Mouse (Mus musculus) midbrain, embryonic 14.5 days (tissue): Measurements from ENCODE around the gene Bahd1. TPM values are rescaled to one million over a fixed set of nuclear protein-coding genes. Genes with fewer than 3 reads are reported as not detected.

ENCODE experiments used
- ATAC-seq: fragments of 200-750 bp; cut with Nextera tagmentation; 2 replicates; pipeline ENCODE4 v1.8.0; 2017; ENCODE audit warnings: moderate number of reproducible peaks, moderate library complexity; ENCODE audit not compliant: low FRiP score, low TSS enrichment
- DNase-seq: peaks from one replicate; pipeline ENCODE4 v3.0.0-alpha.2; 2015
- H3K27ac ChIP-seq: fragments of 300-500 bp; sonication (generic); replicated peaks from 2 replicates; pipeline ENCODE4 v1.5.1; 2014; ENCODE audit warnings: mild to moderate bottlenecking, low read depth, low read length, moderate library complexity
- H3K27me3 ChIP-seq: fragments of 300-500 bp; sonication (generic); 2 replicates; pipeline ENCODE4 v1.6.1; 2014; ENCODE audit warnings: low read length, control low read depth, mixed read lengths; ENCODE audit not compliant: control insufficient read depth, insufficient read depth
- H3K36me3 ChIP-seq: fragments of 300-500 bp; sonication (generic); 2 replicates; pipeline ENCODE4 v1.6.1; 2014; ENCODE audit warnings: low read length, control low read depth; ENCODE audit not compliant: control insufficient read depth, insufficient read depth
- H3K4me1 ChIP-seq: fragments of 300-500 bp; sonication (generic); 2 replicates; pipeline ENCODE4 v1.6.1; 2014; ENCODE audit warnings: mild to moderate bottlenecking, antibody characterized with exemption, low read length, control low read depth; ENCODE audit not compliant: control insufficient read depth, insufficient read depth
- H3K4me2 ChIP-seq: fragments of 300-500 bp; sonication (generic); 2 replicates; pipeline ENCODE4 v1.6.1; 2014; ENCODE audit warnings: mild to moderate bottlenecking, low read length, moderate library complexity
- H3K4me3 ChIP-seq: fragments of 300-500 bp; sonication (generic); replicated peaks from 2 replicates; pipeline ENCODE4 v1.5.1; 2014; ENCODE audit warnings: low read depth, low read length
- H3K9ac ChIP-seq: fragments of 300-500 bp; sonication (generic); replicated peaks from 2 replicates; pipeline ENCODE4 v1.6.1; 2014; ENCODE audit warnings: mild to moderate bottlenecking, low read length, moderate library complexity
- H3K9me3 ChIP-seq: fragments of 300-500 bp; sonication (generic); 2 replicates; pipeline ENCODE4 v1.6.1; 2016; ENCODE audit warnings: low read length, control low read depth, mixed read lengths; ENCODE audit not compliant: control insufficient read depth
- WGBS: fragments of 180-500 bp; shearing (Covaris S2); extraction: QIAGEN DNeasy Blood & Tissue Kit; methylation state at CpG from one replicate; pipeline ENCODE4 v1.1.7; 2014; 5-methylcytosine and 5-hydroxymethylcytosine counted together
- polyA plus RNA-seq: library from polyadenylated mRNA; unstranded; fragments of >200 nt; fragmentation: Nextera tagmentation; extraction: Ambion mirVana; gene quantifications from 2 replicates; pipeline ENCODE4 v1.2.1, GENCODE M21; 2014

The Bahd1 gene
- polyA plus RNA-seq, 1 experiment from 2014 or later = 2.0 TPM

DNA sequence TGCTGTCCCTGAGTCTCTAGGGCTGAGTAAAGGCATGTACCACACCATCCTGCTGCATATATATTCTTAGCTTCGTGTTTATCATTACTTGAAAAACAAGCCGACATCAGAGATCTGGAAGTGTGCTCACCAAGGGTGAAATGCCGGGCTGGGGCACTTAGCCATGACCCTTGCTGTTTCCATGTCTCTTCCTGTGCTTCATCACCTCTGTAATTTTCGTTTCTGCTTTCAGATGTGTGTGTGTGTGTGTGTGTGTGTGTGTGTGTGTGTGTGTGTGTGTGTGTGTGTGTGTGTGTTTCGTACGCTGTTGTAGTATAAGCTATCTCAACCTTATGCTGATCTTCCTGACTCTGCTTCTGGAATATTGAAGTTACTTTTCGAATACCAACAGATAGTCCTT is 41.2 kb downstream of the Bahd1 start:
- DNase-seq (no peak), ATAC-seq (no peak)
- 85% methylated on average over 7 of the region's 7 CpGs for WGBS
- no peaks in the 10 kb centered on the region for H3K36me3 ChIP-seq
- H3K27ac ChIP-seq = no peak overlapping the region
- no peak overlapping the region for H3K9ac ChIP-seq
- H3K4me1 ChIP-seq = no peaks in the 10 kb centered on the region
- H3K4me2 ChIP-seq = no peak overlapping the region
- no peaks in the 10 kb centered on the region for H3K27me3 ChIP-seq
- no peaks in the 10 kb centered on the region for H3K9me3 ChIP-seq
- no peak overlapping the region for H3K4me3 ChIP-seq

DNA sequence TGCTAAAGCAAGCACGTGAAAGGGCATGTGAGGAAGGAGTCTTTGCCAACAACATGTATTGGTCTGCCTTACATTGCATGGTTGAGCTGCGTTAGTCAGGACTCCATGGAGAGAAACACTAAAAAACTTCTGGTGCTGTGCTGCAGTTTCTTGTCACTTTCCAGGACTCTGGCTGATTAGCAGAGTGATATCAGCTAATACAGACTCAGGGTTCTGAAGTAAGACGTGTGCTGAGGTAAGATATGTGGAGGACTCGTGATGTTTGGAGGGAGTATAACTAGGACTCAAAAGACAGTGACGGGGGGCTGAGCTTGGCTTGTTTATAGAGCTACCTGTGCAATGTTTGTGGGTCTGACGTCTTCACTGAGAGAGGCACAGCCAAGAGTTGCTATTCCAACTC is 43.1 kb downstream of the Bahd1 start:
- no peak for DNase-seq
- ATAC-seq = no peak

DNA sequence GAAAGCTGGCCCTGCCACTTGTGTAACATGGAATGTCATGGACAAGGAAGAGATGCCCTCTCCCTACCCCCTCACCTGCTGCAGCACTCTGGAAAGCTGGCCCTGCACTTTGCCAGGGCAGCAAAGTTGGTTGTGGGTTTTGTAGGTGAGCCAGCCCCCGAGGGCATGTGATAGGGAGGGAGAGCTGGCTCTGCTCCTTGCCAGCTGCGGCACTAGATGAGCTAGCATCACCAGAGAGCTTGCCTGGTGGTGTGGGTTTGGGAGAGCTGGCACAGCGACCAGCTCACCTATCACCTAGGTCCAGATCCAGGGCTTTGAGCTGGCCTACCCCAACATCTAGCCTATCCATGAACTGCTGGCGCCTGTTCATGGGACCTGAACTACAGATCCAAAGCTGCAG is 48.6 kb downstream of the Bahd1 start:
- H3K4me2 ChIP-seq = no peak overlapping the region
- no peak overlapping the region for H3K9ac ChIP-seq
- H3K36me3 ChIP-seq = no peaks in the 10 kb centered on the region
- no peak overlapping the region for H3K4me3 ChIP-seq
- no peaks in the 10 kb centered on the region for H3K27me3 ChIP-seq
- no peaks in the 10 kb centered on the region for H3K9me3 ChIP-seq
- DNase-seq (no peak), ATAC-seq (no peak)
- WGBS = 84% methylated on average over 4 of the region's 4 CpGs
- H3K4me1 ChIP-seq = no peaks in the 10 kb centered on the region
- no peak overlapping the region for H3K27ac ChIP-seq

More for the DNA sequence above, 43.1 kb downstream of the Bahd1 start:
- H3K4me2 ChIP-seq = no peak overlapping the region
- H3K9ac ChIP-seq = no peak overlapping the region
- H3K9me3 ChIP-seq = no peaks in the 10 kb centered on the region
- no peaks in the 10 kb centered on the region for H3K4me1 ChIP-seq
- no peaks in the 10 kb centered on the region for H3K27me3 ChIP-seq
- H3K36me3 ChIP-seq = no peaks in the 10 kb centered on the region
- no peak overlapping the region for H3K4me3 ChIP-seq
- no peak overlapping the region for H3K27ac ChIP-seq
- WGBS = 95% methylated on average over 6 of the region's 6 CpGs

DNA sequence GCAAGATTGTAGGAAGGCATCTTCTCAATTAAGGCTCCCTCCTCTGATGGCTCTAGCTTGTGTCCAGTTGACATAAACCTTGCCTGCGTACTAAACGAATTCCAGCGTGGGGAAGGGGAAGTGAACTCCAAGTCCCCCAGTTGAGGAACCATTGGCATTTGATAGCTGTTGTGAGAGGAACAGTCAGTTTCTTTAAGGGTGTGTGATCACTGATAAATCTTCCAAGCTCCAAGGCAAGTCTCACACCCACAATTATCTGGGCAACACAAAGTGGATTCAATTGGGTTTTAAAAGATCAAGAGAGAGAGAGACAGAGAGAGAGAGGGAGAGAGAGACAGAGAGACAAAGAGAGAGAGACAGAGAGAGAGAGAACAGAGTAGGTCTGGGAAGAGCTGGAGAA is 49.5 kb downstream of the Bahd1 start:
- no peak overlapping the region for H3K9ac ChIP-seq
- H3K36me3 ChIP-seq = no peaks in the 10 kb centered on the region
- ATAC-seq = no peak
- H3K9me3 ChIP-seq = no peaks in the 10 kb centered on the region
- no peak for DNase-seq
- H3K27me3 ChIP-seq = no peaks in the 10 kb centered on the region
- 86% methylated on average over 3 of the region's 3 CpGs for WGBS
- H3K4me1 ChIP-seq = no peaks in the 10 kb centered on the region
- H3K4me3 ChIP-seq = no peak overlapping the region
- H3K27ac ChIP-seq = no peak overlapping the region
- no peak overlapping the region for H3K4me2 ChIP-seq

DNA sequence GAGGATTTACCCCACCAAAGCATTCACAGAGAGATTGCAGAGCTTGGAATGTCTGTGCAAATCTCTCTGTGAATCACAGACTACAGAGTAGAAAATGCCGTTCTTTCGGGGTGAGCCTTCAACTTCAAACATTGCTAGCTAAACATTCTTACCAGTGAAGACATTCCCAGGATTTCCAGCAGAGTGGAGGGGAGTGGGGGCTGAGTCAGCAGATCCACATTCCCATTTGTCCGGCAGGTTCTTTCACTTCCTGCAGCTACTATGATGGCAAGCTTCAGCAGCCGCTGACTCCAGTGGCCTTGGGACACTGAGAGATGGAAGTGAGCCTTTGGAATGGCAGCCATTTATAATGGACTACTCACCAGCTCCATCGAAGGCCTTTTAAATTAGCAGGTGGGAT is 56.3 kb downstream of the Bahd1 start:
- WGBS = 76% methylated on average over 5 of the region's 5 CpGs

DNA sequence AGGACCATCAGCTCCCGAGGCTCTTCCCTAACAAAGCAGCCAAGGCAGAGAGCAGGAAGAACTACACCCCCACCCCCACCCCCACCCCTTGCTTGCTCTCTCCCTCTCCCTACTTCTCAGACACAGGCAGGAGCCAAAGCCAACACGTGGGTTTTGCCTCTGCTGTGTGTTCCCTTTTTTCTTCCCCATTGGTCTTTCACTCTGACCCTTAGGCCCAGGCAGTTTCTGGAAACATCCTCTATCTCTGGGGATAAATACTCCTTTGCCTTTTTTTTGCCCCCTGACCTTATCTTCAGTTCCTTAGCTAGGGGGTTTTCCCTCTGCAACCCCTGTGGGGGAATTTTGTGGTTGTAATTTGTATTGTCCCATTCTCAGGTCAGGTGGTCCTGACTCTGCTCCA is 59.5 kb downstream of the Bahd1 start:
- Histone ChIP-seq H3K9ac (no peak overlapping the region), H3K27me3 (no peaks in the 10 kb centered on the region), H3K4me3 (no peak overlapping the region), H3K4me2 (no peak overlapping the region), H3K9me3 (no peaks in the 10 kb centered on the region), H3K36me3 (no peaks in the 10 kb centered on the region), H3K27ac (no peak overlapping the region), H3K4me1 (no peaks in the 10 kb centered on the region)
- no peak for DNase-seq
- no peak for ATAC-seq
- WGBS = 23% methylated on average over 2 of the region's 2 CpGs

More for the DNA sequence above, 56.3 kb downstream of the Bahd1 start:
- Histone ChIP-seq H3K4me2 (no peak overlapping the region), H3K27ac (no peak overlapping the region), H3K9me3 (no peaks in the 10 kb centered on the region), H3K36me3 (no peaks in the 10 kb centered on the region), H3K9ac (no peak overlapping the region), H3K27me3 (no peaks in the 10 kb centered on the region), H3K4me3 (no peak overlapping the region), H3K4me1 (no peaks in the 10 kb centered on the region)
- DNase-seq (no peak), ATAC-seq (no peak)

DNA sequence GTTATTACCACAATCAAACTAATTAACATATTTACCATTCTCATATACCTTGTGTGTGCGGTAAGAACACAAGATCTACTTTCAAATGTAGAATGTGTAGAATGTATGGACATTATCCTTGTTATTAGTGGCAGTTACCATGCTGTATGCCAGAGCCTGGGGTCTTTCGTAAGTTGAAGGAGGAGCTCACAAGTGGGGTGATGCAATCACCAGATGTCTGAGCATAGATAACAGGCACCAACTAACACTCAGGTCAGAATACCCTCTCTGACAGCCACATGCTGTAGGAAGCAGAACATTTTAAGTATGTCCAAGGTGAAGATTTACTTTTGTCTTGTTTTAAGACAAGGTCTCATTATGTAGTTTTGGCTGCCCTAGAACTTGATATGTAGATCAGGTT is 60.2 kb downstream of the Bahd1 start:
- Histone ChIP-seq H3K9ac (no peak overlapping the region), H3K4me3 (no peak overlapping the region), H3K9me3 (no peaks in the 10 kb centered on the region), H3K27me3 (no peaks in the 10 kb centered on the region), H3K27ac (no peak overlapping the region), H3K36me3 (no peaks in the 10 kb centered on the region), H3K4me2 (no peak overlapping the region), H3K4me1 (no peaks in the 10 kb centered on the region)
- 94% methylated on average over 2 of the region's 2 CpGs for WGBS
- ATAC-seq (no peak), DNase-seq (no peak)

DNA sequence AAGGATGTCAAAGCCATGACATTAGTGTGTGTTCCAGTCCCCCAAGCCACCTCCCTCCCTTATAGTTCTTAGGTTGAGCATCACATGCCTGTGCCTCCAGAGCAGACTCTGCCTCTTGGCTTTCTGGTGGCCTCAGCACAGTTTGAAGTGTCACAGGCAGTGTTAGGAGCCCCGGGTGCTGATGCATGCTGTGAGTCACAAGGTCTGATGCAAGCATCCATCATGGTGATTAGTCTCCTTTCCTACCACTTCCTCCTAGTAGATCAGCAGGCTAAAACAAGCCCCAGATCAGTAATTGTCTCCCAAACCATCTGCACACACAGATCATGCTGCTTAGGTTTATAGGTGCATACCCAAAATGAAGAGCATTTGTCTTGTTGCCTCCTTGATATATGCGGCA is 61.4 kb downstream of the Bahd1 start:
- Histone ChIP-seq H3K4me2 (no peak overlapping the region), H3K27me3 (no peaks in the 10 kb centered on the region), H3K9ac (no peak overlapping the region), H3K4me3 (no peak overlapping the region), H3K9me3 (no peaks in the 10 kb centered on the region), H3K36me3 (no peaks in the 10 kb centered on the region), H3K27ac (no peak overlapping the region), H3K4me1 (no peaks in the 10 kb centered on the region)
- 67% methylated on average over 2 of the region's 2 CpGs for WGBS
- no peak for ATAC-seq
- no peak for DNase-seq

DNA sequence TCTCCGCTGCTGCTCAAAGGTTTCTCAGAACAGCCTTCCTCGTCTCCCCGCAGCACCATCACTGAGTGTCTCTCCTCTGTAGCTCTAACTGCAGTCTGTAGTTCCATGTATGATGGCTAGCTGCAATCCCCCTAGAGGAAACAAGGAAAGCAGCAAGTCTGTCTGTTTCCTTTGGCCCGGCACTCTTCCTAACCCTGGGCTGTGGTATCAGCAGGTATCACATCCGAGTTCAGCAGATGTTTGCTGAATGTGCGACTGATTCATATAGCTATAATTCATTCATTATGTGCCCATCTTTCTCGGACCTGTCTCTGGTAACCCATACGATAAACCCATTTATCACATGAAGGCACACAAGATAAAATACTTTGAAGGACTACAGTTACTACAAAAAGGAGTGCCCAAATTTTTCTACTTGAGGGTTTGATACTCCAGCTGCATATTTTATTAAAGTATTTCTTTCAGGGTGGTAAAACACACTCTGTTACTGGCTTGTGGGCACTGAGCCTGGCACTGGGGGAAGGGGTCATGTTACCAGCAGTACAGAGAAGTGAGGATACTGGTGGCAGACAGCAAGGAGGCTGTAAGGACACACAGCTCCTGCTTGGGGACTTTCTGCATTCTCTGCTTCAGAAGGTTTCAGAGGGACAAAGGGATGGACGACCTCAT is 63.0 kb downstream of the Bahd1 start:
- WGBS = 63% methylated on average over 9 of the region's 9 CpGs

More for the DNA sequence above, 63.0 kb downstream of the Bahd1 start:
- no peak overlapping the region for H3K9ac ChIP-seq
- H3K4me2 ChIP-seq = no peak overlapping the region
- no peak overlapping the region for H3K4me3 ChIP-seq
- no peaks in the 10 kb centered on the region for H3K36me3 ChIP-seq
- DNase-seq (no peak), ATAC-seq (no peak)
- no peaks in the 10 kb centered on the region for H3K4me1 ChIP-seq
- no peak overlapping the region for H3K27ac ChIP-seq
- no peaks in the 10 kb centered on the region for H3K27me3 ChIP-seq
- H3K9me3 ChIP-seq = no peaks in the 10 kb centered on the region
